Mouse (Mus musculus) intestine, embryonic 16.5 days (tissue): ENCODE measurements at regions not wholly inside any gene's neighbourhood (a gene's known extent, or its start where the extent isn't known, plus 50 kb on each side); places are given as distances from the start of the nearest gene placed in this dataset.

Experiments
- ATAC-seq: fragments of 200-750 bp; cut with Nextera tagmentation; 2 replicates; pipeline ENCODE4 v1.8.0; 2017; ENCODE audit warnings: moderate TSS enrichment, moderate library complexity
- H3K27ac ChIP-seq: fragments of 300-500 bp; sonication (generic); 2 replicates; pipeline ENCODE4 v1.5.1; 2014; ENCODE audit warnings: mild to moderate bottlenecking, low read length
- H3K27me3 ChIP-seq: fragments of 300-500 bp; sonication (generic); replicated peaks from 2 replicates; pipeline ENCODE4 v1.6.1; 2014; ENCODE audit warnings: low read length, control low read depth, mixed read lengths; ENCODE audit not compliant: control insufficient read depth, insufficient read depth
- H3K36me3 ChIP-seq: fragments of 300-500 bp; sonication (generic); 2 replicates; pipeline ENCODE4 v1.6.1; 2014; ENCODE audit warnings: low read length, control low read depth; ENCODE audit not compliant: control insufficient read depth, insufficient read depth
- H3K4me1 ChIP-seq: fragments of 300-500 bp; sonication (generic); 2 replicates; pipeline ENCODE4 v1.6.1; 2014; ENCODE audit warnings: low read length, control low read depth, mixed read lengths; ENCODE audit not compliant: control insufficient read depth, insufficient read depth
- H3K4me2 ChIP-seq: fragments of 300-500 bp; sonication (generic); 2 replicates; pipeline ENCODE4 v1.6.1; 2014; ENCODE audit warnings: low read depth, low read length, control low read depth
- H3K4me3 ChIP-seq: fragments of 300-500 bp; sonication (generic); 2 replicates; pipeline ENCODE4 v1.5.1; 2014; ENCODE audit warnings: mild to moderate bottlenecking, low read length
- H3K9ac ChIP-seq: fragments of 300-500 bp; sonication (generic); 2 replicates; pipeline ENCODE4 v1.6.1; 2014; ENCODE audit warnings: low read depth, low read length
- H3K9me3 ChIP-seq: fragments of 300-500 bp; sonication (generic); 2 replicates; pipeline ENCODE4 v1.6.1; 2016; ENCODE audit warnings: low read length, control low read depth; ENCODE audit not compliant: control insufficient read depth
- WGBS: fragments of 180-500 bp; shearing (Covaris S2); extraction: QIAGEN DNeasy Blood & Tissue Kit; methylation state at CpG from one replicate; pipeline ENCODE4 v1.1.7; 2014; 5-methylcytosine and 5-hydroxymethylcytosine counted together

DNA sequence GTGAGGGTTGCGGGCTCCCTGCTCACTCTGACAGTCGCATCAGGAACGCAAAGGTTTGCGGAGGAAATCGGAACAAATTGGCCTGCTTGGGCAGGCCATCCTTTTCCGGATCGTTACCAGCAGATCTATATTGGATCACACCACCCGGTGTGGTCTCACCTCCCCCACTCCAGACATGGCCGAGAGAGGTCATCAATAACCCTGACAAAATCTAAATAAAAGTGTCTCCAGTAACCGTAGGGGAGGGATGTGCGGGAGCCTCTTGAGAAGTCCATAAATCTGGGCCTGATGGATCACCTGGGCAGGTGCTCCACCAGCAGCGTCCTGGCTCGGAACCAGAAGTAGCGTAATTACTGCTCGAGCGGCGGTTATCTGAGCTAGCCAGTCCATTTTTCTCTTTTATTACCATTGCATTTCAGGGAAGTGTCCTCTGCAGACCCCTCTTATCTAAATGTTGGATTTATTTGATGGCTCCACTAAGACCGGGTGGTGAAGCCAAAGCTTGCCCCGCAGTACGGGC lies 249.8 kb downstream of the Matn1 start:
- H3K9ac ChIP-seq: no peak overlapping the region
- no peaks in the 10 kb centered on the region for H3K27me3 ChIP-seq
- no peaks in the 10 kb centered on the region for H3K36me3 ChIP-seq
- no peak for ATAC-seq
- no peaks in the 10 kb centered on the region for H3K9me3 ChIP-seq
- no peaks in the 10 kb centered on the region for H3K4me1 ChIP-seq
- WGBS: 39% methylated on average over 20 of the region's 20 CpGs
- H3K4me3 ChIP-seq: no peak overlapping the region
- H3K27ac ChIP-seq: no peak overlapping the region
- no peak overlapping the region for H3K4me2 ChIP-seq

DNA sequence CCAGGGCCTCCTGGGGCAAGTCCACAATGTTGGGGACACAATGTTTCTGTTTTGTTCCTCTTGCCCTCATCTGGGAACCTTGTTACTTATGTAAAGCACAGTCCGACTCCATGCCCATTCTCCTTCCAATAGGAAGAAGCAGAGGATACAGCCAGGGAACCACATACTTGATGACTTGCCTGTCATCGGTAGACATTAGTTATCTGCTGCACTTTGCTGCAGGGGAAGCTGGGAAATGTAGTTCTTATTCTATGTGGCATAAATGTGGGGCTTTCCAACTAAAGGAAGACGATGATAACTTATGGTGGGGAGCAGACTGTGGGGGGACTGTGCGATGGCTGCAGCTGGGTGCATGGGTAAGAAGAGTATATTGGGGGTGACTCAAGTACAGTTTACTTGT lies 252.0 kb downstream of the Matn1 start:
- WGBS: 86% methylated on average over 4 of the region's 4 CpGs
- no peak overlapping the region for H3K4me3 ChIP-seq
- no peaks in the 10 kb centered on the region for H3K9me3 ChIP-seq
- H3K9ac ChIP-seq: no peak overlapping the region
- no peak overlapping the region for H3K4me2 ChIP-seq
- no peaks in the 10 kb centered on the region for H3K4me1 ChIP-seq
- no peaks in the 10 kb centered on the region for H3K27me3 ChIP-seq
- no peaks in the 10 kb centered on the region for H3K36me3 ChIP-seq
- ATAC-seq: no peak
- no peak overlapping the region for H3K27ac ChIP-seq

DNA sequence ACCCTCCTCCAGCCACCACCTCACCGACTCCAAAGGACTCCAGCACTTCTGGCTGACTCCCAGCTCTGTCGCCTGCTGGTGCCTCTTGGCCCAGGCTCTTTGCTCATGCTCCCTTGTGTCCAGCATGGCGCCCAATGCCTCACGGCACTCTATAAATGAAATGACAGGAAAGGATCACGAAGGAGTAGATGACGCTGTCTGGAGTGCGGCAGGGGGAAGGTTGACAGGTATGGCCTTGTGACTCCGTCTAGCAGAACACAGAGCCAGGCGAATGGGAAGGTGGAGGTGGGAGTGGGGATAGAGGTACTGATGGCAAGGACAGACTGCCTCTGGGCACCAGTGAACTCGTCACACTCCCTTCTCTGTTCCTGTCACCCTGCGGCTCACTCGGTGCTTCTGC lies 259.5 kb downstream of the Matn1 start:
- H3K9ac ChIP-seq: no peak overlapping the region
- no peak overlapping the region for H3K4me3 ChIP-seq
- no peaks in the 10 kb centered on the region for H3K27me3 ChIP-seq
- 87% methylated on average over 12 of the region's 12 CpGs for WGBS
- H3K36me3 ChIP-seq: no peaks in the 10 kb centered on the region
- ATAC-seq: no peak
- H3K9me3 ChIP-seq: no peaks in the 10 kb centered on the region
- no peak overlapping the region for H3K4me2 ChIP-seq
- no peaks in the 10 kb centered on the region for H3K4me1 ChIP-seq
- H3K27ac ChIP-seq: no peak overlapping the region

- H3K9ac ChIP-seq: no peak overlapping the region
- H3K9me3 ChIP-seq: no peaks in the 10 kb centered on the region
- H3K4me1 ChIP-seq: no peaks in the 10 kb centered on the region
- H3K27ac ChIP-seq: no peak overlapping the region
- H3K4me2 ChIP-seq: no peak overlapping the region
- H3K27me3 ChIP-seq: no peaks in the 10 kb centered on the region
- no peak for ATAC-seq
- H3K4me3 ChIP-seq: no peak overlapping the region
- 84% methylated on average over 3 of the region's 3 CpGs for WGBS
- no peaks in the 10 kb centered on the region for H3K36me3 ChIP-seq
Measured at GRCm38 (mm10) chr4:131204722-131205121, 260.5 kb downstream of the Matn1 start.

GRCm38 (mm10) chr4:131205127-131205526 lies 260.9 kb downstream of the Matn1 start:
- H3K4me3 ChIP-seq: no peak overlapping the region
- H3K9ac ChIP-seq: no peak overlapping the region
- no peaks in the 10 kb centered on the region for H3K9me3 ChIP-seq
- H3K4me1 ChIP-seq: no peaks in the 10 kb centered on the region
- H3K27ac ChIP-seq: no peak overlapping the region
- WGBS: 81% methylated on average over 2 of the region's 2 CpGs
- H3K27me3 ChIP-seq: no peaks in the 10 kb centered on the region
- ATAC-seq: no peak
- H3K4me2 ChIP-seq: no peak overlapping the region
- no peaks in the 10 kb centered on the region for H3K36me3 ChIP-seq

DNA sequence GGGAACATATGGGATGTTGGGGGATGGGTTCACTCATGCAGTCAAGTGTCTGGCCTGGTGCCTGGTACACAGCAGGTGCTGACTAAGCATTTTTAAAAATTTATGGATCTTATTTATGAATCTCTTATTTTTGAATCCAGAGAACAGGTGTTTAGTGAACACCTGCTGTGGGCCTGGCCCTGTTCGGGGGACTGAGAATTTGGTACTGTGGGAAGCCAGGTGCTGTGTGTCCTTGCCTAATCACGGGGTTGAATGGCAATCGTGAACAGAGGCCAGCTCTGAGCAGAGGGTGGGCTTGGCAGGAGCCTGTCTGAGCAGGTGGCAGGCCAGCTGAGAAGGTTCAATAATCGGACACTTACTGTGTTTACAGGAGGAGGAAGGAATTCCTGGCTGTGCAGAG lies 261.5 kb downstream of the Matn1 start:
- H3K4me1 ChIP-seq: no peaks in the 10 kb centered on the region
- H3K36me3 ChIP-seq: no peaks in the 10 kb centered on the region
- 50% methylated on average over 4 of the region's 4 CpGs for WGBS
- no peaks in the 10 kb centered on the region for H3K27me3 ChIP-seq
- H3K27ac ChIP-seq: no peak overlapping the region
- no peak overlapping the region for H3K4me3 ChIP-seq
- H3K4me2 ChIP-seq: no peak overlapping the region
- no peak overlapping the region for H3K9ac ChIP-seq
- ATAC-seq: no peak
- H3K9me3 ChIP-seq: peaks cover under 1% of the 10 kb centered on the region

DNA sequence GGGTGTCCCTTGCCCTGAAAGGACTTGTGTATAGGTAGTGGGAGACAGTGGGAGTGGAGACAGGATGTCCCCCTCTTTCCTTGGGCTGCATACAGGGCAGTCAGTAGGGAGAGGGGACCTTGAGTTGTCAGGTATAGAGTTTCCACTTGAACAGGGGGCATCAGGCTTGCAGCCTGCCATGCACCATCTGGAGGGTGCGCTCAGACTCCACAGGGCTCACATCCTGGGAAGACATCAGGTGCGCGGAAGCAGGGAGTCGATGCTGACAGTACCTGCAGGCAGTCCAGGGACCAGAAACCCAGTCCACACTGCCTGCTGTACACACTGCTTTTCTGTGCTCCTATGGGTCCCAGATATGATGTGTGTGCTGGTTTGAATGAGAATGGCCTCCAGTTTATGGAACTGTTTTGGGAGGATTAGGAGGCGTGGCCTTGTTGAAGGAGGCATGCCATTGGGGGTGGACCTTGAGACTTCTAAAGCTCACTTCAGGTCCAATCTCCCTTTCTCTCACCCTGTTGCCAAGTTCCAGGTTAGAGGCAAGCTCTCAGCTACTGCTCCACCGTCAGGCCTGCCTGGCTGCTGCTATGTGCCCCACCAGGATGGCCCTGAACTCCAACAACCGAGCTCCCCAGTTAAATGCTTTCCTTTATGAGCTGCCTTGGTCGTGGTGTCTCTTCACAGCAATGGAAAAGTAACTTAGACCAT lies 262.1 kb downstream of the Matn1 start:
- H3K9ac ChIP-seq: no peak overlapping the region
- no peak overlapping the region for H3K27ac ChIP-seq
- H3K9me3 ChIP-seq: peaks cover 5% of the 10 kb centered on the region
- ATAC-seq: no peak
- no peak overlapping the region for H3K4me2 ChIP-seq
- no peak overlapping the region for H3K4me3 ChIP-seq
- H3K27me3 ChIP-seq: no peaks in the 10 kb centered on the region
- WGBS: 80% methylated on average over 8 of the region's 8 CpGs
- no peaks in the 10 kb centered on the region for H3K36me3 ChIP-seq
- no peaks in the 10 kb centered on the region for H3K4me1 ChIP-seq

GRCm38 (mm10) chr4:131206886-131207200 lies 262.7 kb downstream of the Matn1 start:
- H3K36me3 ChIP-seq: no peaks in the 10 kb centered on the region
- H3K4me2 ChIP-seq: no peak overlapping the region
- no peak overlapping the region for H3K27ac ChIP-seq
- H3K4me1 ChIP-seq: no peaks in the 10 kb centered on the region
- no peak for ATAC-seq
- 57% methylated on average over 4 of the region's 4 CpGs for WGBS
- no peak overlapping the region for H3K4me3 ChIP-seq
- no peaks in the 10 kb centered on the region for H3K27me3 ChIP-seq
- peaks cover 5% of the 10 kb centered on the region for H3K9me3 ChIP-seq
- H3K9ac ChIP-seq: no peak overlapping the region

- WGBS: 56% methylated on average over 2 of the region's 2 CpGs
- H3K4me1 ChIP-seq: no peaks in the 10 kb centered on the region
- ATAC-seq: no peak
- H3K4me3 ChIP-seq: no peak overlapping the region
- no peak overlapping the region for H3K27ac ChIP-seq
- no peak overlapping the region for H3K4me2 ChIP-seq
- H3K36me3 ChIP-seq: no peaks in the 10 kb centered on the region
- no peaks in the 10 kb centered on the region for H3K27me3 ChIP-seq
- no peak overlapping the region for H3K9ac ChIP-seq
- H3K9me3 ChIP-seq: peaks cover 5% of the 10 kb centered on the region
Measured at GRCm38 (mm10) chr4:131207249-131207648, 263.1 kb downstream of the Matn1 start.

GRCm38 (mm10) chr4:131208166-131208565 lies 264.0 kb downstream of the Matn1 start:
- no peak overlapping the region for H3K4me2 ChIP-seq
- H3K9me3 ChIP-seq: peaks cover 5% of the 10 kb centered on the region
- no peak overlapping the region for H3K9ac ChIP-seq
- 71% methylated on average over 9 of the region's 9 CpGs for WGBS
- no peak overlapping the region for H3K4me3 ChIP-seq
- no peak overlapping the region for H3K27ac ChIP-seq
- ATAC-seq: no peak
- no peaks in the 10 kb centered on the region for H3K36me3 ChIP-seq
- no peaks in the 10 kb centered on the region for H3K27me3 ChIP-seq
- H3K4me1 ChIP-seq: no peaks in the 10 kb centered on the region
